Mouse (Mus musculus): ENCODE data around the gene Nup188. TPM values are rescaled to one million over a fixed set of nuclear protein-coding genes. Genes with fewer than 3 reads are reported as not detected.

Gene Nup188
- total and polyA plus RNA-seq, 3 experiments: 22.1 to 89.5 (median 62.8) TPM

- H3K4me3 ChIP-seq (ENCODE audit: low read depth, low read length): peak overlapping the region; percentile 6; the same call in 1 of the 2 replicates
- no peaks in the 10 kb centered on the region for H3K27me3 ChIP-seq (ENCODE audit: insufficient read depth, low read length)
- ATAC-seq (ENCODE audit: extremely low read depth, insufficient number of reproducible peaks, low FRiP score, poor library complexity, severe bottlenecking) (no peak), DNase-seq (ENCODE audit: low spot score) (no peak)
- H3K36me3 ChIP-seq (replicated peaks): peaks cover 59% of the 10 kb centered on the region
- no peak for TF ChIP-seq CTCF (IDR thresholded peaks at IDR 0.05; ENCODE audit: low read depth, low read length)
- no peak for TF ChIP-seq POLR2AphosphoS5 (IDR thresholded peaks at IDR 0.05; ENCODE audit: insufficient replicate concordance, low read depth, low read length)
- 0 out of 2 replicates have a peak, but pooled peaks have one; percentile 14 for TF ChIP-seq TAL1 (conservative IDR thresholded peaks at IDR 0.05; ENCODE audit: low read depth, low read length)
- no peak for TF ChIP-seq GATA2 (IDR thresholded peaks at IDR 0.05; ENCODE audit: borderline replicate concordance, low read depth, low read length)
- no peak for TF ChIP-seq GATA1 (IDR thresholded peaks at IDR 0.05; ENCODE audit: borderline replicate concordance, low read length)
- H3K9me3 ChIP-seq (replicated peaks): no peaks in the 10 kb centered on the region
- H3K4me1 ChIP-seq (ENCODE audit: insufficient read depth, low read depth, low read length): peaks cover 42% of the 10 kb centered on the region
Measured at GRCm38 (mm10) chr2:30239777-30240176, 46.4 kb upstream of the Nup188 start.

- Histone ChIP-seq H3K9me3 (replicated peaks) (no peaks in the 10 kb centered on the region), H3K4me3 (ENCODE audit: low read depth, low read length) (peak within 1 kb of the TSS; percentile 6; the same call in 1 of the 2 replicates), H3K4me1 (ENCODE audit: insufficient read depth, low read depth, low read length) (peaks cover 45% of the 10 kb centered on the region), H3K36me3 (replicated peaks) (peaks cover 63% of the 10 kb centered on the region), H3K27me3 (ENCODE audit: insufficient read depth, low read length) (no peaks in the 10 kb centered on the region)
- TF ChIP-seq GATA2 (IDR thresholded peaks at IDR 0.05; ENCODE audit: borderline replicate concordance, low read depth, low read length) (no peak), TAL1 (conservative IDR thresholded peaks at IDR 0.05; ENCODE audit: low read depth, low read length) (no peak), GATA1 (IDR thresholded peaks at IDR 0.05; ENCODE audit: borderline replicate concordance, low read length) (no peak), POLR2AphosphoS5 (IDR thresholded peaks at IDR 0.05; ENCODE audit: insufficient replicate concordance, low read depth, low read length) (no peak), CTCF (IDR thresholded peaks at IDR 0.05; ENCODE audit: low read depth, low read length) (no peak)
- DNase-seq (ENCODE audit: low spot score) (no peak), ATAC-seq (ENCODE audit: extremely low read depth, insufficient number of reproducible peaks, low FRiP score, poor library complexity, severe bottlenecking) (no peak)
Measured at GRCm38 (mm10) chr2:30240267-30240666, 45.9 kb upstream of the Nup188 start, which contains the start of gene Gm28035. Gene Gm28035 (plus strand): TSS chr2:30240567.

DNA sequence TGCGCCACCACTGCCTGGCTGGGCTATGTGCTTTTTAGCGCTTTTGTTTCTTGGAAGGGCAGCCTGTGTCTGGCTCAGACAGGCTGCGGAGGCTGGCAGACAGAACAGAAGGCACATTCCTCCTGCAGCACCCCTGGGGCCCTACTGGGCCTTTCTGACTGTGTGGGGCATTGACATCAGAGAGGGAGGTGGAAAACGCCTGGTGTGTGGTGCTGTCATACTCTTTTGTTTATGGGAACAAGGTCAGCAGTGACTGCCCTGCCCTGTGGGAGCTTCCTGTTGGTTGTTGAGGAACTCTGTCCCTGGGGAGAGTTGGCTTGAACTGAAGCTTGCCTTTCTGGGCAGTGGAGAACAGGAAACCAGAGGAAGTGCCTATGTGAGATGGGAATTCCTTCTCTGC lies 43.7 kb upstream of the Nup188 start:
- Histone ChIP-seq H3K36me3 (replicated peaks) (peaks cover 83% of the 10 kb centered on the region), H3K4me1 (ENCODE audit: insufficient read depth, low read depth, low read length) (peaks cover 40% of the 10 kb centered on the region), H3K9me3 (replicated peaks) (no peaks in the 10 kb centered on the region), H3K27me3 (ENCODE audit: insufficient read depth, low read length) (no peaks in the 10 kb centered on the region), H3K4me3 (ENCODE audit: low read depth, low read length) (no peak overlapping the region)
- DNase-seq (ENCODE audit: low spot score) (no peak), ATAC-seq (ENCODE audit: extremely low read depth, insufficient number of reproducible peaks, low FRiP score, poor library complexity, severe bottlenecking) (no peak)
- TF ChIP-seq TAL1 (conservative IDR thresholded peaks at IDR 0.05; ENCODE audit: low read depth, low read length) (no peak), GATA2 (IDR thresholded peaks at IDR 0.05; ENCODE audit: borderline replicate concordance, low read depth, low read length) (no peak), POLR2AphosphoS5 (IDR thresholded peaks at IDR 0.05; ENCODE audit: insufficient replicate concordance, low read depth, low read length) (no peak), CTCF (IDR thresholded peaks at IDR 0.05; ENCODE audit: low read depth, low read length) (no peak), GATA1 (IDR thresholded peaks at IDR 0.05; ENCODE audit: borderline replicate concordance, low read length) (no peak)

DNA sequence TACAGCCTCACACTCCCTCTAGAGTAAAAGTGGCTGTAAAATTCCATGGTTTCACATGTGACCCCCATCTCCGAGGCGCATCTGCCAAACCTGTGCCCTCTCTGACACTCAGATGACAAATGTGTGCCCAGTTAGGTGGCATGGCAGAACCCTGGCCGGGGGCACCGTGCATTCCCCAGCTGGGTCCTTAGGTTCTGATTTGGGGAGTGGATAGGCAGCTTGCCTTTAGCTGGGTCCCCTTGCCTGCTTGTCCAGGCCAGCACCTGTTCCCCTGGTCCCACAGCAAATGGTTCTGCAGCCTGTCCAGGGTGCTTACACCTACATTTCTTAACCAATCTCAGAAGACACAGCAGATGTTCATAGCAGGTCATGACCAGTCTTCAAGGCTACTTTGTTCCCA lies 42.8 kb upstream of the Nup188 start:
- Histone ChIP-seq H3K9me3 (replicated peaks) (no peaks in the 10 kb centered on the region), H3K4me1 (ENCODE audit: insufficient read depth, low read depth, low read length) (peaks cover 39% of the 10 kb centered on the region), H3K36me3 (replicated peaks) (peaks cover 92% of the 10 kb centered on the region), H3K4me3 (ENCODE audit: low read depth, low read length) (no peak overlapping the region), H3K27me3 (ENCODE audit: insufficient read depth, low read length) (no peaks in the 10 kb centered on the region)
- ATAC-seq (ENCODE audit: extremely low read depth, insufficient number of reproducible peaks, low FRiP score, poor library complexity, severe bottlenecking): no peak
- DNase-seq (ENCODE audit: low spot score): no peak
- TF ChIP-seq POLR2AphosphoS5 (IDR thresholded peaks at IDR 0.05; ENCODE audit: insufficient replicate concordance, low read depth, low read length): no peak
- TF ChIP-seq TAL1 (conservative IDR thresholded peaks at IDR 0.05; ENCODE audit: low read depth, low read length): no peak
- TF ChIP-seq GATA1 (IDR thresholded peaks at IDR 0.05; ENCODE audit: borderline replicate concordance, low read length): no peak
- no peak for TF ChIP-seq CTCF (IDR thresholded peaks at IDR 0.05; ENCODE audit: low read depth, low read length)
- no peak for TF ChIP-seq GATA2 (IDR thresholded peaks at IDR 0.05; ENCODE audit: borderline replicate concordance, low read depth, low read length)

DNA sequence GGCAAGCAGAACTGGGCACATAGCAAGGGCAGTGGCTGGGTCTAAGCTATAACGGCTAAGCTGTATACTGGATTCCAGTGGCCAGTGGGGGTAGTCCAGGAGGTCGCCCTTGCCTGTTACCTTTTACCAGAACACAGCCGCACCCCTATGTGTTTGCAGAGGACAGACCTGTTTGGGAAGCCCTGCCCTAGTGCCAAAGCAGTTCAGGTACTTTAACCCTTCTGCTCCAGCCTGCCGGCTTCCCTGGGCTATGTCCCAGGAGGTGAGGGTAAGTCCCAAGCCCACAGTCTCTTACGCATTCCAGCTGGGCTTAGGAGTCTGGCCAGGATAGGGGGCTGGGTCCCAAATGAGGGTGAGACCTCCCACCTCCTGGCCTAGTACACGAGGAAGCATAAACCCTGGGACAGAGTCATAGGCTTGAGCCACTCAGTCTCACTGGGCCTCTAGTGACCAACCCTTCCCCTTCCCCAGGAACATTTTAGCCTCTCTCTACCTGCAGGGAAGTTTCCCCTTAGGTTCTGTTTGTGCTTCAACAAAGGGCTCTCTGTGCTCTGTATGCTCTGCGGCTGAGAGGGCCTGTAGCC lies 41.5 kb upstream of the Nup188 start:
- ATAC-seq (ENCODE audit: extremely low read depth, insufficient number of reproducible peaks, low FRiP score, poor library complexity, severe bottlenecking): no peak
- no peaks in the 10 kb centered on the region for H3K27me3 ChIP-seq (ENCODE audit: insufficient read depth, low read length)
- H3K4me3 ChIP-seq (ENCODE audit: low read depth, low read length): no peak overlapping the region
- H3K4me1 ChIP-seq (ENCODE audit: insufficient read depth, low read depth, low read length): peaks cover 28% of the 10 kb centered on the region
- no peaks in the 10 kb centered on the region for H3K9me3 ChIP-seq (replicated peaks)
- TF ChIP-seq POLR2AphosphoS5 (IDR thresholded peaks at IDR 0.05; ENCODE audit: insufficient replicate concordance, low read depth, low read length) (no peak), TAL1 (conservative IDR thresholded peaks at IDR 0.05; ENCODE audit: low read depth, low read length) (no peak), GATA2 (IDR thresholded peaks at IDR 0.05; ENCODE audit: borderline replicate concordance, low read depth, low read length) (no peak), GATA1 (IDR thresholded peaks at IDR 0.05; ENCODE audit: borderline replicate concordance, low read length) (no peak), CTCF (IDR thresholded peaks at IDR 0.05; ENCODE audit: low read depth, low read length) (no peak)
- H3K36me3 ChIP-seq (replicated peaks): peaks cover 96% of the 10 kb centered on the region
- no peak for DNase-seq (ENCODE audit: low spot score)

GRCm38 (mm10) chr2:30247036-30247435 lies 39.2 kb upstream of the Nup188 start:
- DNase-seq (ENCODE audit: low spot score) (no peak), ATAC-seq (ENCODE audit: extremely low read depth, insufficient number of reproducible peaks, low FRiP score, poor library complexity, severe bottlenecking) (no peak)
- H3K27me3 ChIP-seq (ENCODE audit: insufficient read depth, low read length): no peaks in the 10 kb centered on the region
- no peak overlapping the region for H3K4me3 ChIP-seq (ENCODE audit: low read depth, low read length)
- no peaks in the 10 kb centered on the region for H3K9me3 ChIP-seq (replicated peaks)
- peaks cover 94% of the 10 kb centered on the region for H3K36me3 ChIP-seq (replicated peaks)
- TF ChIP-seq TAL1 (conservative IDR thresholded peaks at IDR 0.05; ENCODE audit: low read depth, low read length): no peak
- no peak for TF ChIP-seq POLR2AphosphoS5 (IDR thresholded peaks at IDR 0.05; ENCODE audit: insufficient replicate concordance, low read depth, low read length)
- TF ChIP-seq GATA2 (IDR thresholded peaks at IDR 0.05; ENCODE audit: borderline replicate concordance, low read depth, low read length): no peak
- no peak for TF ChIP-seq CTCF (IDR thresholded peaks at IDR 0.05; ENCODE audit: low read depth, low read length)
- no peak for TF ChIP-seq GATA1 (IDR thresholded peaks at IDR 0.05; ENCODE audit: borderline replicate concordance, low read length)
- H3K4me1 ChIP-seq (ENCODE audit: insufficient read depth, low read depth, low read length): peaks cover 32% of the 10 kb centered on the region

Data from G1E (cell line).